Mouse (Mus musculus): Measurements from ENCODE around the gene Rcbtb2. TPM values are rescaled to one million over a fixed set of nuclear protein-coding genes. Genes with fewer than 3 reads are reported as not detected.

Gene Rcbtb2
- total RNA-seq (2023) = 10 to 100 TPM; 20.6 to 26.1 TPM

DNA sequence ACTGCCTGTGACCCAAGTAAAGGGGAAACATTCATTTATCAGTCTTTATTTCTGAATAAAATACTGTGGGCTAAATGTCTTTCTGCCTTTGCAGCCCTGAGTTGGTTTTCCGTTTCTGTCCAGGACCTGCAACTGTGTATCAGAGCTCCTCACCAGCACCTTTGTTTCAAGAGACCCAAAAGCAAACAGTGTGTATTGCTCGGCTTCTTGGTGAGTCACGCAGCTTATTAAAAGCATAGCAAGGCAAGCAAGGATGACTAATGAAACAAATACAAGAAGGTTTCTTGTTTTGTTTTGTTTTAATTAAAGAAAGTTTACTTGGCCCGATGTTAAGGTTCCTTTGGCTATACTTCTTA lies at the start of gene Rcbtb2:
Gene Rcbtb2 (plus strand): TSS at position 115 of the 356 bp plus-strand sequence.

DNA sequence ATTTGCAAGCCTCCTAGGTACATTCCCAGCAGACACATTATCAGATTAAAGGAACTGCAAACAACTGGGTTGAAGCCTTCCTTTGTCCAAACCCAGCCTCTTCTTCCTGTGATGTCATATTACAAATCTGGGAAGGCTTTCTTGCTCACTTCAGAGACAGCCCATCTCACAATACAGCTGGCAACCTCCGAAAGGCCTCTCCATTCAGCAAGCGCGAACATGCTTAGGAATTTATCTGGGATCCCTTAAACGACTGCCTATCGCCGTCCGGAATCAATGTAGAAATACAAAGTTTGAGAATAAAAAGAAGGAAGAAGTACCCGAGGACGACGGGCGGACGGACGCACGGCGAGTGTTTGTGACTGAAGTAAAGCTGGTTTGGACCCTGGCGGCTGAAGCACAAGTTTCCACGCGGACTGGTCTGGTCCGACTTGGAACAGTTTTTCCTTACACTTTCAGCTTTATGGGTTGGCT lies 115.0 kb downstream of the Rcbtb2 start, which contains the start of gene Lpar6:
Gene Lpar6 (plus strand): TSS at position 48 of the 474 bp plus-strand sequence.

Other genes with a start within 250 kb of the Rcbtb2 start
- gene Cysltr2, start 73.9 kb upstream of the Rcbtb2 start, total RNA-seq (2023) = 1 to 10 TPM in 1 of 2 experiments, not detected in 1; 1.7 TPM
- 1 to 10 TPM; 6.2 to 8.6 TPM for gene Lpar6, start 114.9 kb downstream of the Rcbtb2 start, total RNA-seq (2023)
- gene Rb1, start 202.8 kb downstream of the Rcbtb2 start, total RNA-seq (2023) = 100 to 1,000 TPM; 113 to 122 TPM